Mouse (Mus musculus) mesoderm, embryonic 11.5 days (tissue): ENCODE results near the gene Tmem50a.

Experiments used
- DNase-seq: peaks from one replicate; pipeline ENCODE4 v3.0.0-alpha.2; 2012; ENCODE audit warnings: low read depth, low spot score

Tmem50a gene

DNA sequence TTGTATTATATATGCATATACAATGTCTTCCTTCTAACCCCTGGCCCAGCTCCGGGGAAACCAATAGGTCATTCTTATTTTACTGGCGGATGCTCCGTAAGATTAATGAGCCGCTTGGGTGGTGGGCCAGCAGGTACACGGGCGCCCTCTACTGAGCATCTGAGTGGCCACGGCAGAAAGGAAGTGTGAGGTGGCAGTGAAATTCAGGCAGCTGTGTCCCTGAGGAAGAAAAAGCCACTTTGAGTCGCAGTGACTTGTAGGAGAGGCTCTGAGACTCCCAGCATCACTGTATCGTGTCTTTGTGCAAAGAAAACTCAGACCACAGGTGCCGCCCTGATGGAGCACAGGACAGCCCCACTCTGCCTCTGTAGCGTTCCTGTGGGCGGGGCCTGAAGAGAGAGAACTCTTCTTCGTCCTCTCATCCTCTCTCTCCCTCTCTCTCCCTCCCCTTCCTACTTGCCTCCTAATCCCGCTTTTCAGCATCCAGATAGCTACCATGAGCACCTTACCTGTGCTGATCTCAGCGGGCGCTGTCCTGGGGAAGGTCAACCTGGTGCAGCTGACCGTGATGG, 35.3 kb downstream of the Tmem50a start:
- DNase-seq = peak; percentile 75

DNA sequence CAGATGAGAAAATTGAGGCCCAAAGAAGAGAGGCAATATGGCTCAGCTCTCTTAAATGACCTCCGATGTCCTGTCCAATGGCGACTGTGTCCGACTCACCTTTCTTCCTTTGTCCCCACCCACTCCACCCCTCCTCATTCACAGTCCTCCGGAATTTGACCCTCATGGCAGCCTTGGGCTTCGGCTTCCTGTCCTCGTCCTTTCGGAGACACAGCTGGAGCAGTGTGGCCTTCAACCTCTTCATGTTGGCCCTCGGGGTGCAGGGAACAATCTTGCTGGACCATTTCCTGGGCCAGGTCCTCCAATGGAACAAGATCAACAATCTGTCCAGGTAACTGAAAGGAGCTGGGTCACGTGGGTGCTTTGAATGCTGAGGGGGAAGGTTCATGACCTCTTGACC, 38.7 kb downstream of the Tmem50a start:
- DNase-seq = no peak

DNA sequence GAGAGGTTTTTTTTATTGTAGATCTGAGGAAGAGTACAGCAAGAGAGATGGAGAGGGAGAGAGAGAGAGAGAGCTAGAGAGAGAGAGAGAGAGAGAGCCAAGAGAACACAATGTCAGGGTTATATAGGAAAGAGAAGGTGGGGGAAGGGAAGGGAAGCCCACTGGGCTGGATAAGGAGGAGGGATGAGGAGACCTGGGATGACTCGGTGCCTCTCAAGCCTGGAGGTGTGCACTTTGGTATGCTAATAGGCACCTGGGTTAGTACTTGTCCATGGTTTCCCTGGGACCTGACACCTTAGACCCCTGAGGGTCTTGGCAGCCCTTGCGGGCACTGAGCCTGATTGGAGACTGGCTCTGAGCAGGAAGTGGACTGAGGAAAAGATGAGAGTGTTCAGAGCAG, 42.9 kb downstream of the Tmem50a start:
- DNase-seq = no peak

DNA sequence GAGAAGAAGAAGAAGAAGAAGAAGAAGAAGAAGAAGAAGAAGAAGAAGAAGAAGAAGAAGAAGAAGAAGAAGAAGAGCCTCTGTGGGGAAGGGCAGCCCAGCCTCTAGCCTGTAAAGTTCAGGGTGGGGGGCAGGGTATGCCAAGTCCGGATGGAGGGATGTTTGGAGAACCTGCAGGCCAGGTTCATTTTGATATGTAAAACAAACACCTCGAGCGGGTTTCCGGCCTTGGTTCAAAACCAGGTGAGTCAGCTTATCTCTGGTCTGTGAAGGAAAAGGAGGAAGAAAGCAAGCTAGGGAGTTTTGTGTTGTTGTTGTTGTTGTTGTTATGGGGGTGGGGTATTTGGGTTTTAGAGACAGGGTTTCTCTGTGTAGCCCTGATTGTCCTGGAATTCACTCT, 43.3 kb downstream of the Tmem50a start:
- DNase-seq = no peak

DNA sequence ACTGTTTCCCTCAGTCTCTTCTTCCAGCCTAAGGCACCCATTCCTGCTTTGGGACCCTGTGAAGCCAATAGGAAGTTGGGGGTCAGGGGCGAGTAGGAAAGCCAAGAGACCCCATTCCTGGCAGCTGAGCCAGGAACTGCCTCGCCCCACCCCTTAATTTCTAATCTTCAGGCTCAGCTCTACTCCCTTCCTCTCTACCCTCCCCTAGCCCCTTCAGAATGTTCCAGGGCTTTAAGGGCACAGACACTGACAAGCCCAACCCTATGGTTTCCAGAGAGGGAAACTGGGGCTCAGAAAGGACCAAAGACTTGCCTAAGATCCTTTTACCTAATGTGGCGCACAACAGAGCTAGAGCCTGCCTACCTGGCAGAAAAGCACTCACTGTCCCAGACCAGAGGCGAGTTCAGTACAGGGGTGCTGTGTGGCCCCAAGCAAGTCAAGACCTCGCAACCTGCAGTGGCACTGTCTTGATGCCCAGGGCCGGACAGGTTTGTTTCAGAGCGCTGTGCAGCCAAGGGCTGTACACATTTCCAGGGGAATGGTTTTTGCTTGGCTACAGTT, 44.9 kb downstream of the Tmem50a start:
- DNase-seq = no peak

DNA sequence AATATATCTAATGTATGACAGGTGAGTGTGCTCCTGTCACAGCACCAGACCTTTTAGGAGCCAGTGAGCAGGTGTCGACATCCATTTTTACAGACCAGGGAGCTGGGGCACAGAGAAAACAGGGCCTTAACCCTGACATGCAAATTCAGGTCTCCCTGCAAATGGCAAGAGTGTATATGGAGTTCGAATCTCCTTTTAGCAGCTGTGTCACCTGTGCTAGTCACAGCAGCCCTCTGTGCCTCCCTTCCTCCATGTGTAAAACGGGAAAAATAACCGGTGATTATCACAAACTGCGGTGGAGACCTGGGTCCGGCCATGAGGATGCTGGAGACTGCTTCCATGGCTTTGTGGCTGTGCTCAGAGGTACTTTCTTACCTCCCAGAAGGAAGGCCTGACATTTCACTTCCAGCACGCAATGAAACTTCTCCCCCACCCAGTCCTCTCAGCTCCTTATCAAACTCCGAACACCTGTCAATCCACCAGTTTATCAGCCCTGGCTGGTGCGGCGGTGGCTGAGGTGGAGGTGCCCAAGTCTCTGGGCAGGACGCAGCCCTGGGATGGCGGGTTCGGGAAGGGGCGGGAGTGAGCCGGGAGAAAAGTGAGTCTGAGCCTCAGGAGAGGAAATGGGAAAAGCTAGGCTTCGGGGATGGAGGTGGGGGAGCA, 45.6 kb downstream of the Tmem50a start:
- no peak for DNase-seq

DNA sequence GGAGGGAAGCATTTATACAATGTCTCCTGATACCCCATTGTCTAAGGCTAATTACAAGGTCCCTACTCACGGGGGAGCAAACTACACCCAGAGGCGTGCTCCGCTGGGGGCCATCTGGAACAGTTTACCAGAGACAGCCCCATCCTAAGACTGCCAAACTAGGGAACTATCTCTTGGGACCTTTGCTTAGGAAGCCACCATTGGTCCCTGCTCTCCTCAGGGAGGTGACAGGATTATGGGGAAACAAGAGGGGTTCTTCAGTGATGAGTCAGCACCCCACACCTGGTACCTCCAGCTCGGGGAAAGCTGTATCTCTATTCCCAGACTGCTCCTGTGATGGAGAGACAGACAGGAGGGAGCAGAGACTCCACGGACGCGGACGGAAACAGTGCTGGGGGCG, 46.3 kb downstream of the Tmem50a start:
- no peak for DNase-seq

DNA sequence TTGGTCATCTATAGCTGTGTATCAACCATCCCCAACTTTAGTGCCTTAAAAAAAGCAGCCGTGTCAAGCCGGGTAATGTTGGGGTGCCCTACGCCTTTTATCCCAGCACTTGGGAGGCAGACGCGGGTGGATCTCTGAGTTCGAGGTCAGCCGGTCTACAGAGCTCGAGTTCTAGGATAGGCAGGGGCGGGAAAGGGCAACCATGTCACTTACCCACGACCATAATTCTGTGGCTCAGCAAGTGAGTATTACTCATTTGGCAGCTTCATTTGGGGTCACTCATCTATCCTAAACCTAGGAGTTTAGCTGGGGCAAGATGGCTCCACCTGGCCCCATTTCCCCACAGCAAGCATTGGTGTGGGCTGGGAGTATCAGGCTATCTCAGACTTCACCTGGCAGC, 46.8 kb downstream of the Tmem50a start:
- DNase-seq = no peak

DNA sequence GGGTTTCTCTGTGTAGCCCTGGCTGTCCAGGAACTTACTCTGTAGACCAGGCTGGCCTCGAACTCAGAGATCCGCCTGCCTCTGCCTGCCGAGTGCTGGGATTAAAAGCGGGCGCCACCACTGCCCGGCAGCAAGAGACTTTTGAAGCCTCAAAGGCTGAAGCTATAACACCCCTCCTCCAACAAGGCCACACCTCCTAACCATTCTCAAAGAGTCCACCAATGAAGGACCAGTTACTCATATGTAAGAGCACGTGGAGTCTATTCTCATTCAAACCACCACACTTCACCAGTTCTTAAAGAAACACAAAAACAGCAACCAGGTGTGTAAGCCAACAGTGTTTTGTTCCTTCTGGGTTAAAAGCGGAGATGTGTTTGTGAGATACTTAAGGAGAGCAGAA, 47.2 kb downstream of the Tmem50a start:
- DNase-seq = no peak

DNA sequence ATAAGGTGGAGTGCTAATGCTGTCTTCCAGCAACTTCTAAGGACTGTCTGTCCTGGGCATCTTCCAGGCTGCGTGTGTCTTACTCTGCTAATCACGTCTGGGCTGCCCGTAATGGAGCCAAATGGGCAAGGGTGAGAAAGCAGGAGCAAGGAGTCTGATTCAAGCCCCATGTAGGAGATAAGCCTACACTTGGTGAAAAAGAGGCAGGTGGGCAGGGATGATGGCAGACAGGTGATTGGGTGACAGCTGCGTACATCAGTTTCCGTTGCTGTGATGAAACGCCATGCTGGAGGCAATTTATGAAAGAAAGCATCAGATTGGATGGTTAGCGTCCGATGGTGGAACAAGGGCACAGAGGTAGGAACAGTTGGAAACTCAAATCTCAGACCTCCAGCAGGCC, 47.6 kb downstream of the Tmem50a start:
- no peak for DNase-seq

DNA sequence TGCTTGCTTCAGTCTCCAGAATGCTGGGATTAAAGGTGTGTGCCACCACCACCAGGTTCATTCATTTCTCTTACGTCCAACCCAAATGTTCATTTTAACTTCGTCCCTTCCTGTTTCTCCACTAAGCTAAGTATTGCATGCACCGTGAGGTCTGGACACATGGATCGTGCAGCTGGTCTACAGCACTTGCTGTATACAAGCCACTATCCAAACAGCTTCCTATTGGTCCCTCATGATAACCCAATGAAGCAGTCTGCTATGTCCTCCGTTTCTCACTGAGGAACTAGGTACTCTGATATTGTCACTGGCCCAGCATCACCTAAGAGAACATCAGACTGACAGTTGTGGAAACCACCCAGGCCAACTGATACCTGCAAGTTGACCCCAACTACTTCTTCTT, 49.0 kb downstream of the Tmem50a start:
- no peak for DNase-seq

DNA sequence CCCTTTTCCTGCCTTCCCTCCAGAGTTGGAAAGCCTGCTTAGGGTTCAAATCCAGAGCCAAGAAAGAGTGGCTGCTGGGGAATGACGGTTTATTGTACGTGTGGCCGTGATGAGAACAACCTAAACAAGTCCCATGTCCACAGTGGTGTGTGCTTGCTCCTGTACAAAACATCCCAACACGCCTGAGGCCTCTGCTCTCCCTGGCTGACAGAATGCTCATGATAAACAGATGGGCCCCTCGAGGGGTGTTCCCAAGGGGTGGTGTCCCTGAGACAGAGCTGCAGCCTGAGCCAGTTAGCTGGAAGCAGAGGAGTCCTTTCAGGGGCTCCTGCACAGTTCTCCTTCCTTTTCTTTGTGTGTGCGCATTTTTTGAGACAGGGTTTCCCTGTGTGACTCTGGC, 49.5 kb downstream of the Tmem50a start:
- no peak for DNase-seq

DNA sequence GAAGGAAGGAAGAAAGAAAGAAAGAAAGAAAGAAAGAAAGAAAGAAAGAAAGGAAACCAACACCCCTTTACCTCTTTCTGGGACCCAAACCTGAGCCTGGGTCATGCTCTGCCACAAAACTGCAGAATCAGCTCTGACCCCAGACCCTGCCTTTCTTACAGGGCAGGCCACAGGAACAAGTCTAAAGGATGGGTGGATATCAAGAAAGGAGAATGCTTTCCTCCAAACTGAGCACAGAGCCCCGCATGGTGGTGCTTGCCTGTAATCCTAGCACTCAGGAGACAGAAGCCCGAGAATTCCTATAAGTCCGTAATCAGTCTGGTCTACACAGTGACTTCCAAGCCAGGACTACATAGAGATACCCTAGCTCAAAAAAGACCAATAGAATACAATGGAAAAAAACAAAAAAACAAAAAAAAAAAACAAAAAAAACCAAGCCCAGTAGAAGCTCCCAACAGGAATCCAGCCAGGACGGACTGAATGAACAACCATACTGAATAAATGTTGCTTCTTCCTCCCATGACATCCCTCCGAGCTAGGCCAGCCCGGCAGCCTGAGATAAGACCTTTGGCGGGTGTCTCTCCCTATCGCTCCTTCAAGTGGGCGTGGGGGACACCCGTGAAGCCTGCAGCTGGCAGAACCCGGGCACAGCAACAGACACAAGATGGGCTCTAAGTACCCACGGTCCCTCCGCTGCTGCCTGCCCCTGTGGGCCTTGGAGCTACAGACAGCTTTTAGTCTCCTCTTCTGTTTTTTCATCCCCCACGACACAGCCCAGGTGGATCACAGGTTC, 50.7 kb downstream of the Tmem50a start, which contains the start of gene Rhd:
Gene Rhd (plus strand): TSS at position 600 of the 793 bp plus-strand sequence.
- no peak for DNase-seq

DNA sequence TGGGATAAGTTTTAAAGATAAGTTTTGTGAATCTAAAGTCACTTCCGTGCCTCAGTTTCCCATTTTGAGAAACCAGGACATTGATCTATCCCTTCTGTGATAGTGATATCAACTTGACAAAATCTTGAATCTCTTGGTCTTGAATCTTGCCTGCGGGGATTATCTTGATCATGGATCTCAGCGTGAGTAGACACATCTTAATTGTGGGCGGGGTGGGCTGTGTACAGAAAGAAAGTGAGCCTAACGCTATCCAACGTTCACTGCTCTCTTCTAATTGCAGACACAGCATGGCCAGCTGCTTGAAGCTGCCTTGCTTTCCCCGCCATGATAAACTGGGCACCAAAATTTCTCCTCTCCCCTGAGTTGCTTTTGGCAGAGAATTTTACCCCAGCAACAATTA, 51.8 kb downstream of the Tmem50a start:
- no peak for DNase-seq

DNA sequence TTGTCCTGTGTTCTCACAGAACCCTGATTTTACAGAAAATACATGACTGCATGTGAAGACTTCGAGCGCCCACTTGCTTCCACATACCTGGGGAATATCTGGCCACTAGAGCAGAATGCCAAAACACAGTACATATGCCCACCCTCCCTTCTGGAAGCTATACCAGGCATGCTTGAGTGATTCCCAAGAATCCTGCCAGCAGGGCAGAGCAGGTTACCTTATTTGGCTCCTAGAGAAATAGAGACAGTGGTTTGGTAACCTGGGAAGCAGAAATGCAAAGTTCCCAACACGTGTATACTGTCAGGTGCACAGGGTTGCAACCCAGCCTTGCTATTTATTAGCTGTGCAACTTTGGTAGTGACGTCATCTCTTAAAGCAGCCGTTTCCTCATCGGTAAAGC, 52.9 kb downstream of the Tmem50a start:
- DNase-seq = no peak

DNA sequence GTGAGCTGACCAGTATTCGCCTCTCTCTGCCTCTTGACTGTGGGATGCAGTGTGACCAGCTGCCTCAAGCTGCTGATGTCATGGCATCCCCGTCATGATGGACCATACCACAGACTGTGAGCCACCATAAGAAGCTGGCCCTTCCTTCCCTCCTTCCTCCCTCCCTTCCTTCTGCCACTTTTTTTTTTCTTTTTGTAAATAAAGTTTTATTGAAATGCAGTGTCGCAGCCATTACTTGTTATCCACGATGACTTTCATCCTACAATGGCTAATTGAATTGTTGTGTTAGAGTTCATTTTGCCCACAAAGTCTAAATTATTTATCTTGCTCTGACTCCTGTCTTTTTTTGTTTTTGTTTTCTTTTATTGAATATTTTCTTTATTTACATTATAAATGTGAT, 56.3 kb downstream of the Tmem50a start:
- DNase-seq = no peak

DNA sequence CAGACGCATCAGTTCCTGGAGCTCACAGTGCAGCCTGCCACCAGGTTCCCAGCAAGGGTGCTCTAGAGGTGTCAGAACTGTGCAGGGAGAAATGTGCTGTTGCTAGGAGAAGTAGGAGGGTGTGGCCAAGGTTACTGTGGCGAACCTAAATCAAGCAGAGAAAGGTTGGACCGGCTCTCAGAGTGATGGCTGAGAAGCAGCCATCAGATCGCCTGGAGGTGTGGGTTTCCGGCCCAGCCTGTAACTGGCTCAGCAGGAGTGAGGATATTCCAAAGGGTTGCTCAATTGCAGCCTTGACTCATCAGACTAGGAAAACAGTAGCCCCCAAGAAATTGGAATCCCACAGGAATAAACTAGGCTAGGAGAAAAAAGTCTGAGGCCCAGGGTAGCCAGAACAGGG, 58.3 kb downstream of the Tmem50a start:
- DNase-seq = no peak

DNA sequence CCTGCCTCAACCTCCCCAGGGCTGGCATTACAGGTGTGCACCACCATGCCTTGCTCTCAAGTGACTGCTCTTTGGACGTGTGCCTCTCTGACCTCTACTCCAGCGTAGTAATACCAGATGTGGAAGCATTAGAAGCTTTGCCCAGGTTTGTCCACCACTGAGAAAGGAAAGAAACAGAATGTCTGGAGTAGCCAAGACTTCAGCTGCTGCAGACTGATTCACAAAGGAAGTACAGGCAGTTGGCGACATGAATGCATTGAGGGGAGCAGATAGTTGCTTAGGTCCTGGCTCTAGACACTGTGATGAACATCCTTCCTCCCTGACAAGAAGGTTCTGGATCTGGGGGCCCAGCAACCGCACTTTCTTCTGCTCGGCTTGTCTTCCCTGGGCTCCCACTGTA, 58.8 kb downstream of the Tmem50a start:
- no peak for DNase-seq

DNA sequence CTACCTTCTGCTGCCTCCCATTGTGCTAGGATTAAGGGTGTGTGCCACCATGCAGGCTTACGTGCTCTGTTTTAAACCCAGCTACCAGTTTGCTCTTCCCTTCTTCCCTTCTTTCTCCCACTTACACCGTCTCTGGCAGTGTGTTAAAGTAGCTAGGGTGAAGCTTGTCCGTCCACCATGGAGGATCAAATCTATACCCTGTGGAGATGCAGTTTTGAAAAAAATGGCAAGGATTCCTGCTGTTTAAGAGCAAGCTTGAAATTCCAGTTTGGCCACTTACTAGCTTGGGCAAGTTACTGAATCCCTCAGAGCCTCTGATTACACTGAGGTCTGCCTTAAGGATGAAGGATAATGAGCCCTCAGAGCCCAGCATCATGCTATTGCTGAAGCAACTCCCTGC, 59.5 kb downstream of the Tmem50a start:
- no peak for DNase-seq

DNA sequence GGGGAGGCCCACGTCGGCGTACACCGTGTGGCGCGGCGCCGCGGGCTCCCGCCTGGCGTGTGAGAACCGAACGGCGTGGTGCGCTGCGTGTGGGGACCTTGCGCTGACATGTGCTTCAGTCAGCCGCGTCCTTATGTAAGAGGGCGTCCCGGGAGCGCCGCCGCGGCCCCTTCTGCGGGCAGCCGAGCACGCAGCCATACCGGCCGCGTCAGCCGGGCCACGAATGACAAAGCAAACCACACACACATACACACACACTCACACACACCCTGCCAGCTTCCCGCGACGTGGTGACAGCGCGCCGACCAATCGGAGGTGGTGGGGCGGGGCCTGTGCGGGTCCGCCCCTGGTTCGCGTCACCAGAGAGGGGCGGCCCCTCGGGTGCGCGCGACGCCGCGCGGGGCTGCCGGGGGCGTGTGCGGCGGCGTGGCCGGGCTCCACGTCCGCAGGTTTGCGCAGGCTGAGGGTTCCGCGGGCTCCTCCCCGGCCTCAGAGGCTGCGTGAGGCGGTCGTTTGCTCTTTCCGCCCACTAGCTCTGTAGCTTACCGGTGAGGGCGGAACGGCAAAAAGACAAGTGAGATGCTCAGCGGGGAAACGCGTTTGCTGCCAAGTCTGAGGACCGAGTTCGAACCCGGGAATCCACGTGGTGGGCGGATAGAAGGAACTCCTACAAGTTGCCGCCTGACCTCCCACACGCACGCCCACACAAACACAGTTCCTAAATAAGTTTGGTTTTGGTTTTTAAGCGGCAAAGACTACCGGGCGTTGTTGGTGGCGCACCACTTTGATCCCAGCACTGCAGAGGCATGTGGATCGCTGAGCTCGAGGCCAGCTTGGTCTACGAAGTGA, 61.0 kb downstream of the Tmem50a start:
- DNase-seq = peak; percentile 93

DNA sequence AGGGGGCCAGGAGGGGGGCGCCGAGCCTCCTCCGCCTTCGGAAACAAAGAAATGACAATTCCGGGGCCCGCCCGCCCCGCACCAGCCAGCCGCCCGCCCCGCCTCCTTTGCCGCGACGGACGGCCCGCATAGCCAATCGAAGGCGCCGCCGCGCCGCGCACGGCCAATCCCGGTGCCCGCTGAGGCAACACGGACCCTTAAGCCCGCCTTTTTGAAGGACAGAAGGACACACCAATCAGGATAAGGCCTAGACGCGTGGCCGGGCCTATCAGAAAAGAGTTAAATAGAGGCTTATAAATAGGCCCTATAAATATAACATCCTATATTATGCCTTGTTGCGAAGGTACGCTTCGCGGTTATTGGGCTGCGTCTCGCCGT, 61.6 kb downstream of the Tmem50a start, which contains the start of gene Maco1:
Gene Maco1 (minus strand): TSS at position 87 of the 378 bp plus-strand sequence.
- peak; percentile 98 for DNase-seq
